Mouse (Mus musculus) lung, adult 2 months (tissue): ENCODE results near the gene Pde4dip. TPM values are rescaled to one million over a fixed set of nuclear protein-coding genes. Genes with fewer than 3 reads are reported as not detected.
A peak's percentile ranks its signal among the peaks of the same experiment; 100 is the strongest.

Experiments
- DNase-seq: peaks from one replicate; pipeline ENCODE4 v3.0.0; 2022
- H3K4me1 ChIP-seq: fragments of 200-500 bp; 2 replicates; pipeline ENCODE4 v1.6.1; 2011; ENCODE audit warnings: low read length; ENCODE audit not compliant: control insufficient read depth, insufficient read depth
- H3K4me3 ChIP-seq: fragments of 200-500 bp; replicated peaks from 2 replicates; pipeline ENCODE3; 2011; ENCODE audit warnings: low read depth, mild to moderate bottlenecking, control low read depth, low read length; ENCODE audit errors: extremely low read depth
- CTCF ChIP-seq: fragments of 200-500 bp; IDR thresholded peaks from 2 replicates; pipeline ENCODE4 v1.5.1; 2011; ENCODE audit warnings: mild to moderate bottlenecking, low read length, control low read depth; ENCODE audit not compliant: insufficient read depth
- POLR2A ChIP-seq: fragments of 200-500 bp; IDR thresholded peaks from 2 replicates; pipeline ENCODE4 v1.6.1; 2011; ENCODE audit warnings: low read depth, mild to moderate bottlenecking, control low read depth, low read length, borderline replicate concordance; ENCODE audit errors: extremely low read depth
- WGBS: fragments of 180-500 bp; shearing (Covaris S2); methylation state at CpG from one replicate; pipeline ENCODE4 v1.1.7; 2018; 5-methylcytosine and 5-hydroxymethylcytosine counted together
- polyA plus RNA-seq: library from polyadenylated mRNA; depleted of rRNA; stranded (reverse); fragments of >200 nt; gene quantifications from 2 replicates; pipeline ENCODE4 v1.2.3, GENCODE M21; 2012

The Pde4dip gene
- polyA plus RNA-seq, 1 experiment = 68.2 TPM

DNA sequence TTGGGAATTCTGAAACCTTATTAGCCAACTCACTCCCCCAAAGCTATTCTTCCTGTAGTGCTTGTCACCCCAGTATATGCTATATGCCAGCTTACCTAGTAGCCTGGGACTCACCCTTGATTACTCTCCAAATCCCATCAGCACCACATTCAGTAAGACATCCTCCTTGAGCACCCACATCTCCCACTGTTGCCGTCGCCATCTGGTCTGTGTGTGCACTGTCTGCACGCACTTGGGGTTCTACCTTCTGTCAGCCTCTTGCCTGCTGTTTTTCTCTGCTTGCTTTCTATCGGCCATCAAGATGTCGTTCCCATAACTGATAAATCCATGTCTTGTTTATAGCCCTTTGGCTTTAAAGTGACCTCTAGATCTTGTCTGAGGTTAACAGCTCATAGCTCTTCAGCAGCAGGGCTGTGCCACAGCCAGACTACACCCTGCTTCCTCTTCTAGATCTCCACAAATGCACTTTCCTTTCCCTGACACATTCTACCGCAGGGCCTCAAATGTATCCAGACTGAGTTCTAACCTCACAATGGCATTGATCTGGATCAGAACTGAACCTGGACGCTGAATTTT is 42.9 kb upstream of the Pde4dip start:
- no peak overlapping the region for H3K4me3 ChIP-seq
- TF ChIP-seq CTCF (no peak), POLR2A (no peak)
- no peak for DNase-seq
- peaks cover 3% of the 10 kb centered on the region; the same call in 1 of the 2 replicates for H3K4me1 ChIP-seq
- 63% methylated on average over 7 of the region's 7 CpGs for WGBS

DNA sequence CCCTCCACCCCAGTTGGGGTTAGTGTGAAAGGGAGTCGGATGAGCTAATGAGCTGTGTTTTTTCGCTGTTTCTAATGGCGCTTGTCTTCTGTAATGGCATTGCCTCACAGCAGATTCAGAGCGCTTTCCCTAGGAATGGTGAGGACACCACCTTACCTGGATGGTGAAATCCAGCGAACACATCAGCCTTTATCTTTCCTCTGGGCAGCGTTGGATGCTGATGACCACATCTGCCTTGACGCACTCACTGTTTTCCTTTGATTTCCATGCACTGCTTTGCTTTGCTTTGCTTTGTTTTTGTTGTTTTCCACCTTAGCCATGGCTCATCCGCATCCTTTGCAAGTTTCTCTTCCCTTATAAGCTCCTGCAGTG is 42.3 kb upstream of the Pde4dip start:
- TF ChIP-seq CTCF = no peak
- no peak for TF ChIP-seq POLR2A
- no peak for DNase-seq
- Histone ChIP-seq H3K4me3 (no peak overlapping the region), H3K4me1 (peaks cover 3% of the 10 kb centered on the region; the same call in 1 of the 2 replicates)
- 78% methylated on average over 8 of the region's 8 CpGs for WGBS

DNA sequence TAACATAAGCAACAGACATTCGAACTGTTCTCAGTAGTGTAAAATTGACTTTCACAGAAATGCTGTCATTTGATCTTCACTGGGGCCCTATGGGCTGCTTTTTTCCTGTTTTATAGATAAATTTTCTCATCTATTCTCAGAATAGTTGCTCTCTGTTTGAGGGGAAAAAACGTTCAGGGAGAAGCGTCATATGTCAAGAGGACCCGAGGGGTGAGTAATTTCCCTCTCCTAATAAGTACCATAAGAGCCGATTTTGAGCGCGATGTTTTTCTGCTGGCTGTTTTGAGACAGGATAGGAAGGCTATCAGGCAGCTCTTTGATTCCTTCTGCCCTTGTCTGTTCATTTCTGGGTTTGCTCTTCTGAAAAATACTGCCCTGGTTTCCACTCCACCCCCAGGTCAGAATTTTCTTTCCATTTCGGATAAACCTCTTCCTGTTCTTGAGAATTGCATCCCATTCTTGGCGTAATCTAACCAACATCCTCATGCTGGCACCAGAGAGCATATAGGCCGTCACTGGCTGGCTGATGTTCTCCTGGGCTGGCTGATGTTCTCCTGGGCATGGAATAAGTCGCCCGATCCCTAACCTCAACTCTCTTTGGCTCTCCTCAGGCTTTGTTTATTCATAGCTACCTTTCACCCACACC is 41.8 kb upstream of the Pde4dip start:
- no peak for DNase-seq
- WGBS = 37% methylated on average over 12 of the region's 12 CpGs

DNA sequence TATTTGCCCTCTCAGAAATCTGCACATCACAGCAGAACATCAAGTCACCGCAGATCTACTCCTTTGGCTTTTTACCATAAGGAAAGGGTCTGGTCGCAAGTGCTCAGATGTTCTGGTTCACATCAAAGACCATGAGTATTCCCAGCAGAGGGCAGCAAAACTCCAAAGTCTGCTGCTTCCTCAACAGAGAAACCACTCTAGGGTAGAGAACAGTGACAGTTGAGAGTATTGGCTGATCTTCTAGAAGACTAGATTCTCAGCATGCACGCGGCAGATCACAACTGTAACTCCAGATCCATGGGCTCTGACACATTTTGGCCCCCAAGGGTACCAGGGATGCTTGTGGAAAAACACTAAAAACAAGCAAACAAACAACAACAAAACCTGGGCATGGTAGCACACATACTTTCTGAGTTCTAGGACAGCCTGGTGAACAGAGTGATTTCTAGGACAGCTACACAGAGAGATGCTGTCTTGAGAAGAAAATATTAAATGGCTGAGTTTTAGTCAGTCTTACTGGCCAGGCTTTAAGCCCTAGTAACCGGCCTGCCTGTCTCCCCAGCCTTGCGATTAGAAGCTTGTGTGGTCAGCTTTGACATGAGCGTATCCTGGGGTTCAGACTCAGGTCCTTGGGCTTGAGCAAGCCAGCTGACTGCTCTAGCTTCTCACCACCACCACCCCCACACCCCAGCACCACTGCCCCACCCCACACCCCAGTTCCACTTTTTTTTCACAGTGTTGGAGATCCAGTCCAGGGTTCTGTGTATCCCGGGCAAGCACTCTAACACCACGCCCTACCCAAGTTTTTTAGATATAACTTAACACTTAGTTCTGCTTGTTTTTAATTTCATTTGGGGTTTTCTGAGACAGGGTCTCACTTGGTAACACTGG is 40.7 kb upstream of the Pde4dip start:
- TF ChIP-seq POLR2A (no peak), CTCF (peak; percentile 35)
- WGBS = 48% methylated on average over 9 of the region's 9 CpGs
- DNase-seq = peak; percentile 58
- Histone ChIP-seq H3K4me3 (no peak overlapping the region), H3K4me1 (peaks cover 3% of the 10 kb centered on the region; the same call in 1 of the 2 replicates)

More for the DNA sequence above, 41.8 kb upstream of the Pde4dip start:
- H3K4me3 ChIP-seq = no peak overlapping the region
- H3K4me1 ChIP-seq = peaks cover 3% of the 10 kb centered on the region; the same call in 1 of the 2 replicates
- no peak for TF ChIP-seq CTCF
- no peak for TF ChIP-seq POLR2A

DNA sequence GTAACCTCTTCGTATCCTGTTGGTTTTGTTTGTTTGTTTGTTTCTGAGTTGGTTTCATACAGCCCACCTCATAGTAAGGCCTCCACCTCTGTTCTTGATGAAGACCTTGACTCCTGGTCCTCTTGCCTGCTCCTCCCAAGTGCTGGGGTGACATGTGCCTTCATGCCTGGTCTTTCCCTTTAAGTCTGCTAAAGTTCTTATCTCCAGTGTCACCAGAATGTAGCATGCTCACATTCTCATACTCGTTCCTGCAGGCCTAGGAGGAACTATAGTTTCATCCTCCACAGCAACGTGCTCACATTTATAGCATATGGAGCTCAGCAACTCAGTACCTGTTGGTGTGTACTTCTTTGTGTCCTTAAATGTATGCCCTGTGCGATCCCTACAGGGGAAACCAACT is 38.8 kb upstream of the Pde4dip start:
- Histone ChIP-seq H3K4me1 (peaks cover 3% of the 10 kb centered on the region; the same call in 1 of the 2 replicates), H3K4me3 (no peak overlapping the region)
- 64% methylated on average over 4 of the region's 4 CpGs for WGBS
- DNase-seq = no peak
- no peak for TF ChIP-seq CTCF
- TF ChIP-seq POLR2A = no peak

DNA sequence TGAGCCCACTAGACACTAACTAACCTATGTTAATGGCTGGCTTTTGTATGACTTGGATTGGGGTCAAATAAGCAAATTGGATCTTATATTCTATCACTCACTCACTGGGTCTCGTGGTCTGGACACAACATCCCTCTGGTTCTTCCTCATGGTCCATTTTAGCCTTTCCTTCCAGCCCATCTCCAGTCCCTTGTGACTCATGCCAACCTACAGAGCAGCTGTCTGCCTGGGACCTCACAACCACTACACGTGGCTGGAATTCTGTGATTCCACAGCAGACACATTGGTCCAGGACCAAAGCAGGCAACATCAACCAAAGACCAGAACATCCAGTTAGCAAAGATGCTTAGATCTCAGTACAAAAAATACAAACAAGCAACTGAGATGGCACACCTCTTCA is 36.7 kb upstream of the Pde4dip start:
- DNase-seq = no peak
- 74% methylated on average over 2 of the region's 2 CpGs for WGBS
- no peak overlapping the region for H3K4me3 ChIP-seq
- peaks cover 3% of the 10 kb centered on the region; the same call in 1 of the 2 replicates for H3K4me1 ChIP-seq
- no peak for TF ChIP-seq POLR2A
- TF ChIP-seq CTCF = no peak

DNA sequence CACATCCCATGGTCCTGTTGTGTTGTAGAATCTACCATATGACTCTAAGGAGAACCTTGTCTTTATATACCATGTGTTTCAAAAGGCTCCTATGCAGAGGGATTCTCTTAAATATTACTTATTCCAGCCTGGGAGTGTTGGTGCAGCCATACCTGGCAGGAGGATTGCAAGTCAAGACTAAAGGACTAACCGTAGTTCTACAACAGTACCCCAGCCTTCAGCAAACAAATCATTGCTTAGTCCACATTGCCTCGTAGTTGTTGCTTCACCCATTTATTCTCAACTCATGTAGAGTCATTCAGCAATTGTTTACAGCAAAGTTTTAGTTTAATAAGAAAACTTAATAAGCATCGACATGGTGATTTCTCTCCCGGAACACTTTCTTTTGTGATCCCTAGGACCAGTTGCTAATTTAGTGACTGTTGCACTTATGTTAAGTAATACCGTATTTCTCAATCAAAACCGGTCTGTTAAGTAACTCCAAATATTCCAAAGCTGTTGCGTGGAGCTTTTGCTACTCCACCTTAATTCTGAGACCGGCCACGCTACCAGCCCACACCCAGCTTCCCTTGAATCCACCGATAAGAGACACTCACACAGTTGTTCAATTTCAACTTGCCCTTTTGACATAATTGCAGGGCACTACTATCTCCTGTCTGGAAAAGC is 30.5 kb upstream of the Pde4dip start:
- no peak for TF ChIP-seq CTCF
- no peak for TF ChIP-seq POLR2A
- no peak overlapping the region for H3K4me3 ChIP-seq
- peaks cover 4% of the 10 kb centered on the region for H3K4me1 ChIP-seq
- 64% methylated on average over 10 of the region's 10 CpGs for WGBS
- DNase-seq = no peak

DNA sequence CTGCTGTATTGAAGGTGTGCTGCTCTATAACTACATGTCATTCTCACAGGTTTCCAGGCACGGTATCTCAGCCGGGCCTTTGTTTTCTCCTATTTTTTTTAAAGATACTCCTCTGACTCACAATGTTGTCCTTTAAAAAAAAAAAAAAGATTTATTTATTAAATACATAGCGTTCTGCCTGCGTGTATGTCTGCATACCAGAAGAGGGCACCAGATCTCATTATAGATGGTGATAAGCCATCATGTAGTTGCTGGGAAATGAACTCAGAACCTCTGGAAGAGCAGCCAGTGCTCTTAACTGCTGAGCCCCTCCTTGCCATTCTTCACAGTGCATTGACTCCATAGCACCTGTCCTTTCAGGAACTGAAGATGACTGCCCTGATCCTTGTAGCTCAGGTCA is 26.6 kb upstream of the Pde4dip start:
- WGBS = 40% methylated on average over 4 of the region's 4 CpGs
- no peak overlapping the region for H3K4me3 ChIP-seq
- no peak for DNase-seq
- TF ChIP-seq CTCF (no peak), POLR2A (no peak)
- H3K4me1 ChIP-seq = peaks cover 4% of the 10 kb centered on the region

DNA sequence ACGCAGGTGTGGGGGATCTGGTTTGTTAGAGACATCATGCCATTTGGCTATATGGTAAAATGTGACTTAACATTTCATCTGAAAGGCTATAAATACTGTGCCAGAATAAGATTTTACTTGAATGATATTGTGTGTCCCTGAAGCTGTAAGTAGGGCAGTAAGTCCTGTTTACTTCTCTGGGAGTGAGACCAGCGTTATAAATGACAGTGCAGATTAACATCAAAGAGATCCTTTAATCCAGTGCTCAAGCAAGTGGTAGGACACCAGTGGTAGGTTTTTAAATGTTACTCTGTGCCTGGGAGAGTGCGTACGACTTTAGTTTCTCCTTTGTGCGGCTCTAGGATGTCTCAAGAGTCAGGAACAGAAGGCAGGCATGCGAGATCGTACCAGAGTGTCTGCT is 22.6 kb upstream of the Pde4dip start:
- Histone ChIP-seq H3K4me3 (no peak overlapping the region), H3K4me1 (no peaks in the 10 kb centered on the region)
- no peak for TF ChIP-seq POLR2A
- TF ChIP-seq CTCF = no peak
- no peak for DNase-seq
- WGBS = 82% methylated on average over 7 of the region's 7 CpGs
